Mouse (Mus musculus) gastrocnemius, adult 2 months (tissue): ENCODE measurements around the gene Kiz. TPM values are rescaled to one million over a fixed set of nuclear protein-coding genes. Genes with fewer than 3 reads are reported as not detected.
A peak's percentile ranks its signal among the peaks of the same experiment; 100 is the strongest.

Experiments
- DNase-seq: peaks from one replicate; pipeline ENCODE4 v3.0.0; 2022
- H3K27ac ChIP-seq: fragments of 200-600 bp; 2 replicates; pipeline ENCODE4 v1.8.1; 2022; ENCODE audit warnings: mild to moderate bottlenecking
- H3K4me3 ChIP-seq: fragments of 200-600 bp; 2 replicates; pipeline ENCODE4 v1.8.1; 2022; ENCODE audit warnings: mild to moderate bottlenecking, moderate library complexity
- CTCF ChIP-seq: fragments of 200-600 bp; IDR thresholded peaks from 2 replicates; pipeline ENCODE4 v1.8.1; 2022; ENCODE audit warnings: antibody characterized with exemption, mild to moderate bottlenecking, moderate library complexity
- intact Hi-C: fragments of 180-260 bp; cut with DNase I; formaldehyde crosslinking; loops from one replicate; pipeline ENCODE4 v1.15.1; 2025
- long read RNA-seq, 2 experiments: library from polyadenylated mRNA; stranded (forward); transcript quantifications; one replicate each; pipeline ENCODE4 v2.0.0; 2021
- total RNA-seq, 2 experiments: library from RNA; stranded (reverse); gene quantifications; 2 replicates each; pipeline ENCODE4 v1.2.3; 2021

Gene Kiz
- total RNA-seq, result 10 to 100 TPM; 56.1 to 57.2 TPM
- long read RNA-seq, experiment 1, transcript Kiz-201 (14 exons, 2,183 nt), result major isoform, 130 of 160 reads
- long read RNA-seq, experiment 1, partial matches to known transcripts, result 3 of 160 reads
- long read RNA-seq, experiment 1, other reads (novel, unspliced or antisense), result 27 of 160 reads
- long read RNA-seq, experiment 2, transcript Kiz-201 (14 exons, 2,183 nt), result major isoform, 113 of 161 reads
- long read RNA-seq, experiment 2, partial matches to known transcripts, result 10 of 161 reads
- long read RNA-seq, experiment 2, other reads (novel, unspliced or antisense), result 38 of 161 reads

DNA sequence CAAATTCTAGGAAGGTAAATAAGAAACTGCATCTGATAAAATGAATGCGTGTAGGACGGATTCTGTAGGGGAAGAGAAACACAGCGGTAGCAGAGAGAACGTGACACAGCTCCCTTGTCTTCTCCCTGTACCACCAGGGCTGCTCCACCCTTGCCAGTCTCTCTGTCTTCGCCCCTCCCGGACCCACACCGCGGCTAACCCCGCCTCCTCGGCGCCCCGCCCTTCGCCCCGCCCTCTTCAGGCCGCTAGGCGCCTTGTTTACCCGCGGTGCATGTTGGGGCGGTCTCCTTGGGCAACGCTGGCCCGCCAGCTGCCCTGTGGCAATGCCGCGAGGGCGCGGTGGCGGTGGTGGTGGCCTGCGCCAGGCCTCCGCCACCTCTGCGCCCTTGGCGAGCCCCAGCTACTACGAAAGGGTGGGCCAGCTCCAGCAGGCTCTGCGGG is at the start of gene Kiz:
Gene Kiz, plus strand, starts transcription at position 266 of the 441 bp plus-strand sequence.
- peak within 1 kb of the TSS; percentile 92 for H3K27ac ChIP-seq
- TF ChIP-seq CTCF, result peak; percentile 25
- intact Hi-C loops, result loop anchor here (5.0 to 10.0 kb wide), 2 partner anchors 229 to 343 kb away; partner anchors contain the start of genes Nkx2-4 and Ralgapa2
- peak within 1 kb of the TSS; percentile 99 for H3K4me3 ChIP-seq
- DNase-seq, result peak; percentile 96

DNA sequence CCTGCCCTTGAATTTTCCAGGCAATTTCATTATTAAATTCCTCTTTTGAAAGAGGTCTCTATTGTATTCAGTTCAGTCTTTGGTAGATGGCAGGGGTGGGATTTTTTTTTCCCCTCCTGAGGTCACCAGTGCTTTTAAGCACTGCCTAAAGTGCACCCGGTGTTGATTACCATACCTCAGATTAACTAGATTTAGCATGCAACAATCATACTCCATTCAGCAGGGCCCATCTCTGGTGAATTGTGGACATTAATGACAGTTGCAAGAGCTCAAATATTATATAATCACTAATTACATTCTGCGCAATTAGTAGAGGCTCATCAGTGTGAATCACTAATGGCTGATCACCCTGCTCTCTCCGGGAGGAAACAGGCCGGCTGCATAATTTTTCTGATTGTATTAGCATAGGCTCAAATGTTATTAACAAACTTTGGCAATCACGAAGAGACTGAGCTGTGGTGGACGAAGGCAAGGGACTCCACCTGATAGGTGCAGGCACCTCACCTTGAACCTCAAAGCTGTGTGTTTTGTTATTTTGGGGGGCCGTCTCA is 45.9 kb upstream of the Kiz start:
- no peak for DNase-seq
- no peak for TF ChIP-seq CTCF
- intact Hi-C loops, result loop anchor here (10.0 kb wide), 1 partner anchor 1325 kb away; no protein-coding TSS in a partner anchor
- H3K27ac ChIP-seq, result no peak overlapping the region
- no peak overlapping the region for H3K4me3 ChIP-seq

DNA sequence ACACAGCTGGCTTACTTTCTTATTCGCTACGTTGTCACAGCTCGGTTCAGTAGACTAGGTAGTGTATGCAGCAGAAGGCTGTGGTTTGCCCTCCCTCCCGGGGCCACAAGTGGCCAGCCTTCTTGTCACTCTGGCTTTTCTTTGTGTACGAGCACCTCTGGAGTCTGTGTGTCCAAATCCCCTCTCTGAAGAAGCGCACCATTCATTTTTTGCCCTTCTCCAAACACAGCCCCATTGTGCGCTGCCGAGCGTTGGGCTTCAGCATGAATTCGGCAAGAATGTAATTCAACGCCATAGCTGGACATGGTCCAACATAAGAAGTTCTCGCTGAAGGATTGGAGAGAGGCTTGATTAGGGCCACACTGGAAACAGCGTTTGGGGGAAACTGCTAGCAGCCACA is 45.0 kb upstream of the Kiz start:
- H3K27ac ChIP-seq, result no peak overlapping the region

DNA sequence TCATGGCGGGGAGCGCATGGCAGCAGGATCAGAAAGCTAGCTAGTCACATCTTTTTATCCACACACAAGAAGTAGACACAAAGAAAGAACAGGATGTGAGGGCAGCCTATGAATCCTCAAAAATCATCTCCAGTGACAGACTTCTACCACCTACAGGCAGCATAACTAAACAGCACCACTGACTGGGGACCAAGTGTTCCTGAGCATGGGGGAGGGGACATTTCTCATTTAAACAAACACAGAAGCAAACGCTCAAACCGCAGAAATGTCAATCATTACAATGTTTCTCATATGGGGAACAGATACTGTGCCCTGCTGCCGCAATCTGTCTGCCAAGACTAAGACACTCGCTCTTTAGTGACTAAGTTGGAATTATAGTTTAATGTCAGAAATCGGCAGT is 40.7 kb upstream of the Kiz start:
- DNase-seq, result no peak
- intact Hi-C loops, result no loop called here
- no peak for TF ChIP-seq CTCF
- Histone ChIP-seq H3K27ac (no peak overlapping the region), H3K4me3 (no peak overlapping the region)

More for the DNA sequence above, 45.0 kb upstream of the Kiz start:
- peak overlapping the region; percentile 47 for H3K4me3 ChIP-seq
- TF ChIP-seq CTCF, result no peak
- DNase-seq, result no peak
- intact Hi-C loops, result no loop called here

DNA sequence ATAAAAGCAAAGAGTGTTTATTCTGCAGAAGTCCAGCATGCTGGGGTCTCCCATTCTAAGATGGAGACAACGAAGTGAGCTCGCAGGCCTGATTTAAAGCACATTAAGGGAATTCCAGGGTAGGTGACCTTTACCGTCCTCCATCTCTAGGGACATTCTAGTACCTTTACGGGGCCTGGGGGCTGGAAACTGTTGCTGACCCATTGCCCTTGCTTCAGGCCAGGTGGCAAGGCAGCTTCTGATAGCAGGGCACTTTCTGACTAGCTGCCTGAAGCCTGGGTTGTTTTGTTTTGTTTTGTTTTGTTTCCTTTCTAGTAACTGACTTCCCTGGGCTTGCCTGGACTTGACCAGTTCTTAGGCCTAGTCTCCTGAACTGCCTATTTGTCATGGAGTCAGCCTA is 36.6 kb upstream of the Kiz start:
- no peak for TF ChIP-seq CTCF
- DNase-seq, result no peak
- no peak overlapping the region for H3K27ac ChIP-seq
- intact Hi-C loops, result no loop called here
- H3K4me3 ChIP-seq, result no peak overlapping the region

DNA sequence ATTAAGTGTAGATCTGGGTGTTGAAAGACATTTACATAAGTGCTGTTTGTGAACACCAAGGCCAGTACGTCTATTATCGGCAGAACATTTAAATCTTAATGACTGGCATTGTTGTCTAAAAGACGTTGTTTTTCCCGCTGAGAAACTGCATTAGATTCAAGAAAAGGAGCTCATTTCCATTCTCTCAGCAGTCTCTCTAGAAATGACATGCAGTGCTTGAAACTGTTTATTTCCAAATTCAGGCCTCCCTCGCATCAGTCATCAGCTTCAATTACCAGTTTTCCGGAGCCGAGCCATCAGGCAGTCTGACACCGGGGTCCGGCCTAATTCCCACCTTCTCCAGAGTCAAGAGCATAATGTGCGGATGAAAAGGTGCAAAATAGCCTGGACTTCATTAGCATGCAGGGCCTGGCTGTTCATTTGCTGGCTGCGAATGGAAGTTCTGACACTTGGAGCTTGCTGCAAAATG is 32.1 kb upstream of the Kiz start:
- intact Hi-C loops, result no loop called here
- TF ChIP-seq CTCF, result no peak
- DNase-seq, result no peak
- Histone ChIP-seq H3K4me3 (no peak overlapping the region), H3K27ac (no peak overlapping the region)

DNA sequence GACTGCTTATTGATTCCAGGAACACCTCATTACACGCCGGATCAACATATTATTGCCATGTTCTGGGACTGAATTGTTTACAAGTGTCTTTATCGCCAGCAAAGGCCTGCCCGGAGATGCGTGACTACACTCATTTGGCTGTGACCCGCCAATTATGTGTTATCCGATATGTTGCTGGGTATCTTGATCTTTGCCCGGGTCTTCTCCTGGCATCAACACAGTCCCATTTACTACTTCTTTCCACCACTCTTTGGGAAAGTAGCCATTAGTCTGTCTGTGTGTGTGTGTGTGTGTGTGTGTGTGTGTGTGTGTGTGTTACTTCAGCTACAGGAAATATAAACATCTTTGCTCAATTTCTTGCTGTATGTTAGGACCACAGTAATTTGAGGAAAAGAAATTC is 31.6 kb upstream of the Kiz start:
- no peak for TF ChIP-seq CTCF
- intact Hi-C loops, result no loop called here
- no peak for DNase-seq
- Histone ChIP-seq H3K4me3 (no peak overlapping the region), H3K27ac (no peak overlapping the region)

DNA sequence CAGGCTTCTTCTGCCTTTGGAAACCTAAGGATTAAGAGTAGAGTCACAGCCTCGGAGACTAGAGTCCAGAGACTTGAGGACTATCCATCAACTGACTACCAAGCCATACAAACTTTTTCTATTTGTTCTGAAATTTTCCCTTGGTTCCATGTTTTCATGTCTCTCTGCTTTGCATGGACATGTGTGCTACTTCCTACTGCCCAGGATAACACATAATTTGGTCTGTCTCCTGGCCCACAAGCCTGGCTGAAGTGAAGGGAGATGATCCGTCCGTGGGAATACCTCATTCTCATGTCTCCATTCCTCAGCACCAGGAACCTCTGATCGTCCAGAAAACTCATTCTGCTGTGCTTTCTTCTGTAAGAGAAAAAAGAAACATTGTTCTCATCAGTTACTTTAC is 27.7 kb upstream of the Kiz start:
- no peak for TF ChIP-seq CTCF

DNA sequence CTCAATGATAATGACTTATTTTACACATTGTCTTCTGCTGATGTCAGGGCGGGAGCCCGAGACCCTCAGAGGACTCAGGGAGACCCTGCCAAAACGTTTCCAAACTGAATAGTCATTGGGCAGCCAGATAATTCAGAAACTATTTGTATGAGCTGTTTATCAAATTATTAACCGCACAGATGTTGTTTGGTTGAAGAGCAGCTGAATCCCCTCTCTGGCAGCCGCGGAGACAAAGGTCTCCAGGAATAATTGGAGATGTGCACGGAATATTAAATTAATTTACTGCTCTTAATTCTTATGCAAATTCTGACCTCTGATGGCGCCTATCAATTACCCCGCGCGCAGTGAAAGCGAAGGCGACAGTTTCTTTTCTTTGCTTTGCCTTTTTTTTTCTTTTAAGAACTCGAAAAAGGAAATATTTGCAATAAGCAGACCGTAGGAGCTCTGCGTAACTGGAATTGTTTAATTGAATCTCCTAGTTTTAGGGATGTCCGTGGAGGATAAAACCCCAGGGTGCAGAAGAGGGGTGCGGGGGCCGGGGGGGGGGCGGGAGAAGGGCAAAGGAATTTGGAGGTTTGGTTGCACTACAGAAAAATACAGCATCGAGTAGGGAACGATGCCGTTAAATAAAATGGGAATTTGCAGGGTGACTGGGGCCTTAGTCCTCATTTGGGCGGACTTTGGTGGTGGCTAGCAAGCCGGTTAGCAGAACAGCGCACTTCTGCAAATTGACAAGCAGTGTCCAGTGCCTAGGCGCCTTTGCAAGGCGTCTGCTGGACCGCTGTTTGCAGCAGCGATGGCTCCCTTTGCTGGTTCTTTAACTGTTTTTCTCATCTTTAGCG is 22.2 kb upstream of the Kiz start:
- peak overlapping the region; percentile 67 for H3K4me3 ChIP-seq
- no peak overlapping the region for H3K27ac ChIP-seq
- intact Hi-C loops, result no loop called here
- no peak for TF ChIP-seq CTCF
- no peak for DNase-seq

More for the DNA sequence above, 27.7 kb upstream of the Kiz start:
- Histone ChIP-seq H3K4me3 (no peak overlapping the region), H3K27ac (no peak overlapping the region)
- intact Hi-C loops, result no loop called here
- DNase-seq, result no peak

DNA sequence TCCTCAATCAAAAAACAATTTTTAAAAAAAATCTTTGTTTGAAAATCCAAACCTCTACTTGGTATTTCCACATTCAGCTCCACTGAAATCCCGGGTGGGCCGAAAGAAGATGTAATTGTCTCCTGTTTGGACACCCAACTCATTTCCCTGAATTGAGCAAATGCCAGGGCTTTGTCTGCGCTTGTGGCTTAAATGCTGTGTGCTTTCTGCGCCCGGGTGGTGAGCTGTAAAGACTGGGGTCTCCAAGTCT is 21.7 kb upstream of the Kiz start:
- Histone ChIP-seq H3K27ac (no peak overlapping the region), H3K4me3 (peak overlapping the region; percentile 67)
- intact Hi-C loops, result no loop called here
- TF ChIP-seq CTCF, result no peak
- DNase-seq, result no peak

DNA sequence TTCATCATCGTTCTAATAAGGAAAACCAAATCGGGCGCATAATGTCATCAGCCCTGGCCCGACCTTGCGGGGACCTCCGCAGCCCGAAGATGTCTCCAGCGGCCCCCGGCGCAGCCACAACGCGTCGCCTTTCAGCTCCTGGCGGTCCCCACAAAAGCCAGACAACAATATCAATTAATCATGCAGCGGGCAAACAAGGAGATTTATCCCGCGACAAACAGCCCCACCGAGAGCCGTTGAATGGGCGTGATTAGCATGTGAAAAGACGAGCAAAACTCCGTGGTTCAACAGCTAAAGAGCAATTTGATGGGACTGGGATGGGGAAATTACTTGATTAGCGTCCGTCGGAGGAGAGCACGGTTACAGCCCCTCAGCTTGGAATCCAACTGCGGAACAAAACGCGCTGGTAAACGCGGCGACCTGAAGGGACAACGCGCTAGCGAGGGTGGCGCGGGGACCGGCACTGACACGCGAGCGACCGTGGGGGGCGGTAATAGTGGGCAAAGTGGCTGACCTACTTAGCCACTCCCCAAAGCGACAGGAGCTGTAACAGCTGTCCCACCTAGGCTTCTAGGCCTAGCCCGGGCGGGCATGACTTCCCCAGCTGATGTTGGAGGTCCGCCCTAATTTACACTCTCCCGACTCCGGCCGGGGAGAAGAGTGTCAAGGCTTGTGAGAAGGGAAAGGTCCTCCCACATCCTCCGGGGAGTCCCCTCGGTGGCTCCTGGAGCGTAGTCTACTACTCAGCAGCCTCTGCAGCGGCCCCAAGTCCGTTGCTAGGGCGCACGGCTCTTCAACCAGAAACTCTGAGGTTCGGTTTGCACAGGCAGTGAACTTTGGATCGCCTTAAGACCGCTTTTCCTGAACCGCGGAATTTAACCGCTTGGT is 21.1 kb upstream of the Kiz start:
- 0 out of 2 replicates have a peak overlapping the region, but pooled peaks have one; percentile 1 for H3K27ac ChIP-seq
- intact Hi-C loops, result no loop called here
- no peak for TF ChIP-seq CTCF
- H3K4me3 ChIP-seq, result peak overlapping the region; percentile 67
- peak; percentile 27 for DNase-seq
